Mouse (Mus musculus): ENCODE measurements around the gene Plpp6.

The Plpp6 gene

DNA sequence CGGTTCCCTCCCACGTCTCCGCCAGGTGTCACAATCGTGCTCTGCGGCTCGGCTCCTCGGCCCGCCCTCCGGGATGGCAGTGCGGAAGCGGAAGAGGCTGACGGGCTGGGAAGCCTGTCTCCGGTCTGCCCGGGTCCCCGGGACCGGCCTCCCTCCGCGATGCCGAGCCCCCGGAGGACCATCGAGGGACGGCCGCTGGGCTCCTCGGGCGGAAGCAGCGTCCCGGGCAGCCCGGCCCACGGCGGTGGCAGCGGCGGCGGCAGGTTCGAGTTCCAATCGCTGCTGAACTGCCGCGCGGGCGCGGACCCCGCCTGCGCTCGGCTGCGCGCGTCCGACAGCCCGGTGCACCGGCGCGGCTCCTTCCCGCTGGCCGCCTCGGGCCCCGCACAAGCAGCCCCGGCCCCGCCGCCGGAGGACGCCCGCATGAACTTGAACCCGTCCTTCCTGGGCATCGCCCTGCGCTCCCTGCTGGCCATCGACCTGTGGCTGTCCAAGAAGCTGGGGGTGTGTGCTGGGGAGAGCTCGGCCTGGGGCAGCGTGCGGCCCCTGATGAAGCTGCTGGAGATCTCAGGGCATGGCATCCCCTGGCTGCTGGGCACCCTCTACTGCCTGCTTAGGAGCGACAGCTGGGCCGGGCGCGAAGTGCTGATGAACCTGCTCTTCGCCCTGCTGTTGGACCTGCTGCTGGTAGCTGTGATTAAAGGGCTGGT is at the start of gene Plpp6:
Gene Plpp6 (plus strand): TSS at position 112 of the 710 bp plus-strand sequence.
- DNase-seq (ENCODE audit: low spot score): peak; percentile 69

DNA sequence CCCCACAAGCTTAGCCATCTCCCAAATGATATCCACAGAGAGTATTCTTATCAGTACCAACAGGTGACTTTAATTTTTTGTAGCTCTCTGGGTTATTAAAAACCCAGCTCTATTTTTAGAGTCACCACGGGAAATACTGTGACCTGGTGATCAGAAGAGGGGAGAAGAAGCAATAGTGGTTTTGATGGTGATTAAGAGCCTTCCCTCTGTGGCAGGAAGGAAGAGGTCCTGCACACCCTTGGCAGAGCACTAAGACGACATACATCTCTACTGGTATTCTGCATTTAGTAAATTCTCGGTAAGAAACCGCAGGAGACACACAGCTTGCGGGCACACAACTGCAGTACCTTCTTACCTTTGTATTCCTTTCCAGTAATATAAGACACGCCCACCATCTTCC is 49.2 kb upstream of the Plpp6 start:
- no peak for DNase-seq (ENCODE audit: low spot score)

DNA sequence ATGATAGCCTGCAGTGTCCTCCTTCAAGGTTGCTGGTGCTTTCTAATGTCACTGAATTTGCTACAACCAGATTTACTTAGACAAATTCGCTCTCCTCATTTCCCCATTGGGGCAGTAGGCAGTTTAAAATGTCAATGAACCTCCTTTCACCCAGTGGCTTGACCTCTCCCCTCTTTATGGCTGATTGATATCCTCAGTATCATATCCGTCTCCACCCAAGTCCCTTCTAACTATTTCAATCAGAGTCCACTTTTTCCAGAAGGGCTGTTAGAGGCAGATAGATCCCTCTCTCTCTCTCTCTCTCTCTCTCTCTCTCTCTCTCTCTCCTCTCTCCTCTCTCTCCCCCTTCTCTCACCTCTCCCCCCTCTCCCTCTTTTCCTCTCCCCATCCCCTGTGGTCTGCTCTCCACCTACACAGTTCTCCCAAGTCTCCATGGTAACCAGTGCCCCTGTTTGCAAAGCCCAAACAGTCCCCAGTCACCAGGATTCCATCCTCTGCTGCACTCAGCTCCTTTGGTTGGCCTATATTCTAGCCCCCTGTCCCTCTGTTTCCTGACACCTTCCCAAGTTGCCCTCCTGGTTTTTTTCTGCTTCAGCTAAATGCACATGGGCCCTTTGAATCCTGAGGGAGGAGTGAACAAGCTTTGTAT is 48.0 kb upstream of the Plpp6 start:
- DNase-seq (ENCODE audit: low spot score): no peak

DNA sequence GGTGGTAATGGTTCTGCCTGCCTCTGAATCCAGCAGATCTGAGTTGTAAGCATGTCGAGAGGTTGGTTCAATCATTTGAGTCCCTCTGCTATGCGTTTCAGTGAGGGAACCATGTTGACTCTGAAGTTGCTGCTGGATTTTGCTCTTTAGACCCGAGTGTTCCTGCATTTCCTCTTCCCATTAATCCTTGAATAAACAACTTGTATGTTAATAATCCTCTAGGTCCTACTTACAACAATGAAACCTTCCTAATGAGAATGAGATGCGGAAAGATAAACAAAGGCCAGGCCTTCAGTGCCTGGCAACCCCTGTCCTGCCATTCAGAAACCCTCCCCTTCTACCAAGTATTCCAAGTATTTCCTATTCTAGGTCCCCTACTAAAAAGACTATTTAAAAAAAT is 47.3 kb upstream of the Plpp6 start:
- DNase-seq (ENCODE audit: low spot score): no peak

DNA sequence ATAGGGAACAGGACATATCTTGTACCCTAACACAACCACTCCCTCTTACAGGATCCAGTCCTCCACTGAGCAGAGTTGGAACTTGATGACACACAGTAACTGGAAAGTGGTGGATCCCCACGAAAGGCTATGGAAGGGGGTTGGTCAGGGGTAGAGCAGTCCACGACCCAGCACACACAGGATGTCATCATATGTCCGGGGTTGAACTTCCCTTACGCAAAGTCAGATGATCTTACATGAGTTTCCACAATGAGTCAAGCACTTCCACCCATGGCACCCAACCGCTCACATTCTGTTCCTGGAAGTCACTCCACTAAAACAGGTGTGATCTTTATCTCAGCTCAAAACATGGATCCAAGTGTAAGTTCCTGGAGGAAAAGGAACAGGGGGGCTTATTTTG is 45.9 kb upstream of the Plpp6 start:
- no peak for DNase-seq (ENCODE audit: low spot score)

DNA sequence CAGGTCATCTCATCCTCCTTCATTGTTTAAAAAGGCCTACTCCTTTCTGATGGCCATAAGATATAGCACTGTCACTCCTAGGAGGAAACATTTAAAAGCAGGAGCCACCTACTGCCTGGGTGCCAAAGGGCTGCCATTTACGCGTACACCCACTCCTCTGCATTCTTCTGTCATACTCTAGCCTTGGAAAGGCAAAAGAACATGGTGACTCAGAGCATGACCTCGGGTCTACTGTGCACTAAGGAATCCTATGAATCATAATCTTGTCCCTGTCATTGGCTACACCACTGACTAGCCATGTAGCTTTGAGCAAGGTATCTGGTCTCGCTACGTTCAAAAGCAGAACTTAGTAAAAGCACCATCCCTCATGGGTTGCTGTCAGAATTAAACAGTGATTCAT is 37.4 kb upstream of the Plpp6 start:
- DNase-seq (ENCODE audit: low spot score): no peak

DNA sequence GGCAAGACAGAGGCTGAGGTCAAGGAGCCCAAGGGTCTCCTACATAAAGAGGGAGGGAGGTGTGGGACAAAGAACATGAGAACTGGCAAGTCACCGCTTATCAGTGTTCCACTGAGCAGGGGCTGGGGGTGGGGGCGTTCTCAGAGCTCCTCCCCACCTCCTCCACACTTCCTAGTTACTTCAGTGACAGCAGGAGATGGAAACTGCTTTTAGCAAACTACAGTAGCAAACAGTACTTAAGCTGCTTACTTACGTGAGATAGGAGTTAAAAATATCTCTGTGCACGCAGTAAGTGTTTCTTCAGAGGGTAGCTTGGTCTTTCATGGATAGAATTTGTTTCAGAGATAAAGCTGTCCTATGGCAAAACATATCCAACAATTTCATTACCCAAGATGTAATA is 36.4 kb upstream of the Plpp6 start:
- DNase-seq (ENCODE audit: low spot score): no peak

DNA sequence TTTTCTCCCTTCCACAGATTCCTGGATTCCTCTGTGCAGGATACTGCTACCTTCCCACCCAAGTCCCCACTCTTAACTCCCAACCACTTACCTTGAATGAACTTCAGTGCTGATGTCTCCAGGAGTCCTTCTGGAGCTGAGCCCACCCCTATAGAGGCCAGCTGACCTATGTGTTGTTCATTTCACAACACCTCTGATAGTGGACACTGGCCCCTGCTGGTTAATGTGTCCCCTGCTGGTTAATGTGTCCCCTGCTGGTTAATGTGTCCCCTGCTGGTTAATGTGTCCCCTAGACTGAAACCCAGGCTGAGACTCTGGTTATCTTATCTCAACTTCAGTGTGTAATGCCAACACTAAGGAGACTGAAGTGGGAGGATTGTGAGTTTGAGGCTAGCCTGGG is 34.7 kb upstream of the Plpp6 start:
- DNase-seq (ENCODE audit: low spot score): no peak

DNA sequence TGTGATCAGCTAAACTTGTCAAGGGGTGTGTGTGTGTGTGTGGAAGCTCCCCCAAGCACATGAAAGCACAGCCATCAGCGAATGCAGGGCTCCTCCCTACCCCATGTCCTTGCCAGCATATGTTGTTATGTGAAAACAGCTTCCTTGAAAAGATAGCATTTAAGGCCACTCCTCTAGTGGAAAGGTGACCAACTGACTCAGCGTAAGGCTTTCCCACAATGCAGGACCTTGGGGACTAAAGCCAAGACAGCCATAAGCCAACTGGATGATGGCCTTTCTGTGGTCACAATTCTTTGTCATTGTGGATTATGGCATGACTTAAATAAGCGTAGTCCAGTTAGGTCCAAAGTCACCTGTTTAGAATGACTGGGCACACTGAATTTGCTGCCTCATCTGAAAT is 28.9 kb upstream of the Plpp6 start:
- DNase-seq (ENCODE audit: low spot score): no peak

DNA sequence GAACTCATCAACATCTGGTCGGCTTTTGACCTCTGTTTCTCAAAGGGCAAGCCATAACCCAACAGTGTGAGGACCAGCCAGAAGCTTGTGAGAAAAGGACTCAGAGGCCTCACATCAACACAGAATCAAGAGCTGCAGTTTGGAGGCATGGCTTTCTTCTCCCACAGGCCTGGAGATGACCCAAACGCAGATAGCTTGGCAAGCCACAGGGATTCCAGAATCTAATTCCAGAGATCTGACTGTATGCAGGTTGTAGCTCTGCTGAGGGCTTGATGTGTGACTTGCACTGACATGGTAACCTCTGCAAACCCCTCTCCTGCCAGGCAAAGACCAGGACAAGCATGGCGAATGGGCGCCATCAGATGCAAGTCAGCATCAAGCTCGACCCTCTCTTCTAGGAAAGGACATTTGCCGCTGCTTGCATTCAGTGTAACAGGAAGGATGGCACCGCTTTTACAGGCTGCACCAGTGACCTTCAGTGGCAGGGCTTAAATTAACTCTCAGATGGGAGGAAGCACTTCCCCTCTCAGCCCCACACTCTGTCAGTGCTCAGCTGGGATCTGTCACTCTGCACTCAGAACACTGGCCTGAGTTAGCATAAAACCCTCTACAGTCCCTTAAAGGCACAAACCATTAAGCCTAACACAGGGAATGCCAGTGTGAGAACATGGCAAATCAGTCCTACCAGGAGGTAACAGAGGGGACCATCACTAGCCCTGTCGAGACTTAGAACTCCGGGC is 23.4 kb upstream of the Plpp6 start:
- DNase-seq (ENCODE audit: low spot score): no peak

DNA sequence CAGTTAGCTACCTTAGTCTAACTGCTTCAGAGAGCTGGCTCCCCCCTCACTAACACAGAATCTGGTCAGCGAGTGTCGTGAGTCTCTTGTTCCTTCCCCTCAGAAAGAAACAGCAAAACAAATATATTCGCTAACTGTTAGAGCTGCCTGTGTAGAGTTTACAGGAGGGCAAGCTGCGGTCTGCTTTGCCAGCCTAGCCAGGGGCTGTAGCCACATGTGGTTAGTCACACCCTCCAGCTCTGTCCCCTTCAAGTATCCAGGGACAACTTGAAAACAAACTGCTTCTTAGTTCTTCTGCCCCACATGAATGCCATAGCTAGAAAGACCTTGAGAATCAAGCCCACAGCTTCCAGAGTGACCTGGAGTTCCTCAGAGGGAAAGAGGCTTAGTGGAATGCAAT is 22.5 kb upstream of the Plpp6 start:
- no peak for DNase-seq (ENCODE audit: low spot score)

DNA sequence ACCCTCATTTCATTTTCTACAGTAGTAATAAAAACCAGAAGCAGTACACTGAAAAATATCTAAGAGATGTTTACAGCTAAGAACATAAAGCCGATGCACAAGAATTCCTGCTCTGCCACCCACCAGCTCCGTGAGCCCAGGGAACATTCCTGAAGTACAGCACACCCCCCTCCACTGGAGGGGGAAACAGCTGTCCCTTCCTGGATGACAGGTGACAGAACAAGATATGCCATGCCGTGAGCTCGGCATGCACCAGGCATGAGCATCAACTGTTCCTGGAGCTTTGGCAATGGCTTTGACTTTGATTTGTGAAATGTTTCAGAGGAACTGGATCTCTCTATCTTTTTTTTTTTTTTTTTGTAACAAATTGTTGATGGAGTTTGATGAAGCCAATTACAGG is 17.0 kb upstream of the Plpp6 start:
- no peak for DNase-seq (ENCODE audit: low spot score)

DNA sequence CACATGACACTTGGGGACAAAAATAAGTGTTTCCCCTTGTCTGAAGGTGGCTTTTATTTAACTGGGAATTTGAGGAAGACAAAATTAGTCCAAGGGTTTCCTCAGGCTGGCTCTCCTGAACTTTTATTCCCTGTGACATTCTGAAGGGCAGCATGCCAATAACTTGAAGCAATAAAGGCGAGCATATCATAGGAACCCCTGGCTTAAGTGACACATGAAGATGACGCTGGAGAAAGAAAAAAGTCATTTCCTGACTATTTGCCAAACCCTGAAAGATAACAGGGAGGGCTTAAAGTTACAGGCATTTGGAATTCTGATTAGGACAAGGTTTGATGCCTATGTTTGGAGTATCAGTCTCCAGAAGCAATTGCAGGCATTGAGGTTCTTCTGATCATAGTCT is 16.4 kb upstream of the Plpp6 start:
- no peak for DNase-seq (ENCODE audit: low spot score)

DNA sequence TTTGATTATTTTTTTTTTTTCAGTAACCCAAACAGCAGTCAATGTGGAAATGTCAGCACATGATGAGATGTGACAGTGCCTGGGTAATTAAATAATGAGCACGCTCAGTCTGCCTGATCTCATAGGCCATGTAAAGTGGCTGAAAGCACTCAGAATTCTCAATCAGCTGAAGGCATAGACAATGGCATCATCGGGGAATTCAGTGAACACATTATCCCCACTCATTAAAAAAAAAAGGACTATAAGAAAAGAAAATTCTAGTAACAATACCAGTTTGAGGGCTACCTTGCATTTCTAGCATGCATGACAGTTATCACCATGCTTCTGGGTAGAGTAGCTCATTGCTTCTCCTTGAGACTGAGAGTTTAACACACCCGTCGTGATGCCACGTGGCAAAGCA is 12.5 kb upstream of the Plpp6 start:
- no peak for DNase-seq (ENCODE audit: low spot score)

DNA sequence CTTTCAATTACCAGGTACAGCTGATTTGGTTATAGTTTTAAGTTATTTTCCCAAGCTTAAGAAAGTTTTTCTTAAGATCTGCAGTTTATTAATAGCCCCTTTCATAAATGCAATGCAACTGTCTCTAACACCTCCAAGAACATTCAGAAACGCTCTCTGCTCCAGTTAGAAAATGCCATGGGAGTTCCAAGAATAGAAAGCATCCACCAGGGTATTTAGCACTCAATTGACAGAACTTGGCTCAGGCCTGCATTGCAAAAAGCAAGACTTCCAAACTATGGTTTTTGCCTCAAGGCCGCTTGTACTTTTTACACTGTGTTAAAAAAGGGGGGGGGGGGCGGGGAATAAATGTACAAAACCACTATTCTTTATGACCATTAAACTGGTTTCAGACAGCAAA is 640 bp upstream of the Plpp6 start:
- DNase-seq (ENCODE audit: low spot score): no peak

DNA sequence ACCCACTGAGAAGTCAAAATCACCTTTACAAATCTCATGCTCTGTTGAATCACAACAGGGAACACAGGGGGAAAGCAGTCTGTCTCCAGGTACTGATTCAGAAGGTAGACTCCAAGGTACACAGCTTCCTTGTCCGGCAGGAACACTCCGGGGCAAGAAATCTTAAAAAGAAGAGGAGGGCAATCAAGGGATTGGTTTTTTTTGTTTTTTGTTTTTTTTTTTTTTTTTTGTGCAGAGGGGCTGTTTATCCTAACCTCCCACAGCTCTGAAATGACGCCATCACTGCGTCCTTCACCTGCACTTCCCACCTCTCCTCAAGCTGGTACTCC is 276 bp upstream of the Plpp6 start:
- DNase-seq (ENCODE audit: low spot score): no peak

DNA sequence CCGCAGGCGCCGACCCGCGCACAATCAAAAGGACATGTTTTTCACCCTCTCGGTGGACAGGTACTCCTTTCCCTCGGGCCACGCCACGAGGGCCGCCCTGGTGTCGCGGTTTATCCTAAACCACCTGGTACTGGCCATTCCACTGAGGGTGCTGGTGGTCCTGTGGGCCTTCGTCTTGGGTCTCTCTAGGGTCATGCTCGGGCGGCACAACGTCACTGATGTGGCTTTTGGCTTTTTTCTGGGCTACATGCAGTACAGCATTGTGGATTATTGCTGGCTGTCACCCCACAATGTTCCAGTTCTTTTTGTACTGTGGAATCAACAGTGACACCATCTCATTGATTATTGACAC is 775 bp downstream of the Plpp6 start:
- DNase-seq (ENCODE audit: low spot score): no peak

DNA sequence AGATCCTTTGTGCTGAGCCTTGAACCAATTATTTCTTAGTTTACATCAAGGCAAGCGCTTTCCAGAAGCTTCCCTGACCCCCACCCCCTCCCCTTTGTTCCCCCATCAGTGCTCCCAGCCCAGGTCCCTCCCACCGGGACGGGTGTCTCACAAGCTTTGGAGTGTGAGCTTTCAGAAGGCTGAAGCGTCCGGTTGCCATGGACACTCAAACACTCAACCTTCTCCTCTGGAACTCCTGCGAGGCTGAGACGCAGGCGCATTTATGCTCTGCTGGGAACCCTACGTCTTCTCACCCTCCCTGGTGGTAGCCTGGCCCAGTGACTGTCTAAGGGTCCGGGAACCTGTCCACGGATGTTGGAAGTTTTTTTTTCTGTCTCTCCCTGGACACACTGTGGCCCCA is 3.9 kb downstream of the Plpp6 start, which contains the start of gene 4430402I18Rik:
Gene 4430402I18Rik (minus strand): TSS at position 149 of the 400 bp plus-strand sequence.
- no peak for DNase-seq (ENCODE audit: low spot score)

DNA sequence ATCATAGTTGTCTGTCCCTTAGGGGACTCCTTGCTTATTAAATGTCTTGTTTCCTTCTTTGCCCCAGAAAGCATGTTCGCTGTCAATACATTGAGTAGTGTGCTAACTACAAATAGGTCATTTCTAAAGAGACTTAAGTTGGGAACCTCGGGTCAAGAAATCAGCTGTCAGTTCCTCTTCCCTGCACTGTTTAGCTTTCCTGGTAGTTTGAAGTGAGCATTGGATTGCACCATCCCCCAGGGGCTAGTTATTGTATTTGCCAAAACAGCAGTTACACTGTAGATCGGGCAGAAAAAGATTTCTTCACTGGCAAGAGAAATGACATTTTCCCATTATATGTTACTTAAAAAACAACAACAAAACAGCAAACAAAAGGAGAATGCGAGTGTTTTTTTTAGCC is 4.4 kb downstream of the Plpp6 start:
- no peak for DNase-seq (ENCODE audit: low spot score)

DNA sequence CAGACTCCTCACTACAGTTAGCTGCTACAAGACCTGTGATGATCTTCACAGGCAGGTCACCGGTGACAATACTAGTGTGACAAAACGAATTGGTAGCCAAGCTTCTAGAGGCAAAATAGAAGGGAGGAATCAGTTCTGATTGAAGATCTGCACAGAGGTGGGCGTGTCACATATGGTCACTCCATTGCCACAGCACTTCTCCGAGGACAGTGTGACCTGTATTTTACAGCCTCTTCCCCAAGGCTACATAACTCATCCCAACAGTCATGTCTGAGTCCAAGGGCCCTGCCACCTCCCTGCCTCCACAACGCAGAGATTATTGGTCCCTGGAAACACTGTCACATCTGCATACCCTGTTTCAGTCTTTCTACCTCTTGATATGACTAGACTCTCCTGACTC is 5.5 kb downstream of the Plpp6 start:
- no peak for DNase-seq (ENCODE audit: low spot score)

DNA sequence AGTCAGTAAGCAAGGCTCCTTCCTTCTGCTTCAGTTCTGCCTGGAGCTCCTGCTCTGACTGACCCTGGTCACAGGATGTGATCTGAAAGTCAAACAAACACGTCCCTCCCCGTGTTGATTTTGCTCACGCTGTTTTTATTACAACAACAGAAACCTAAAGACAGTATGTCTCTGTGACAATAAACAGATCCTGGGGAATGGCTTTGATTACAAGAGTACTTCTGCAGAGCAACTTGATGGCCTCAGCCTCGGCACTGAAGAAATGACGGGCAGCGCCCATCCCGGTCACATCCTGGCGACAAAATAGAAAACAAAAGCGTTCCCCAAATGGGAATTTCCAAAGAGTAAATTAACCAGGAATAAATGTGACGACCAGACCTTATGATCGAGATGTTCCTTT is 6.5 kb downstream of the Plpp6 start:
- no peak for DNase-seq (ENCODE audit: low spot score)

DNA sequence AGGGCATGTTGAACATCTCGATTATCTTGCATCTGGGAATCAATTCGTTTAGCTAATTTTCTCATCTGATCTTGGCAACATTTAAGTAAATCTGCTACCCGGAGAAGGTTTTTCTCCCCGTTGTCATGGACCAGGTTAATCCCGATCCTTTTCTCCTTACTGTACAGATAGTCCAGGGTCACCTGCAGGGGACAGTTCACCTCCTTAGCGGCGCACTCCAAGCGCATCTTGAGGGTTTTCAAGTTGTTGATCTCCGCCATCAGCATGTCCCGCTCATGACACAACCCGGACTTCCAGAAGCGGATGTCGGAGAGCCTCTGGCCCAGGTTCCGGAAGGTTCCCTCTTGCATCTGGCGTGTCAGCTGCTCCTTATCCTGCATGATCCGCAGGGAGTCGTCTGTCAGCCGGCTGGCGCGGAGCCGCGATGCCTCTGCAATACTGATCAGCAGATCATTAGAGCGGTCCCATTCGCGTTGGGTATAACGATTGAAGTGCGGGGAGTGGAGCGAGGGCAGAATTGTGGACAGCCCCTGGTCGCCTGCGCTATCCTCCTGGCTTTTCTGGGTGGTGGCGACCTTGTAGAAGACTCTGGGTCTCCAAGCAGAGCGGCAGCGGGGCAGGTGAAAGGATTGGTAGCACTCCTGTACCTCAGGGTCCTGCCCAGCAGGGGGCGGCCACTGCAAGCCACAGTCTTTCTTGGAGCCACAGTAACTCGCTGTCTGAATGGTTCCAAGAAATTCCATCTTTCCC is 11.3 kb downstream of the Plpp6 start:
- DNase-seq (ENCODE audit: low spot score): peak; percentile 73

DNA sequence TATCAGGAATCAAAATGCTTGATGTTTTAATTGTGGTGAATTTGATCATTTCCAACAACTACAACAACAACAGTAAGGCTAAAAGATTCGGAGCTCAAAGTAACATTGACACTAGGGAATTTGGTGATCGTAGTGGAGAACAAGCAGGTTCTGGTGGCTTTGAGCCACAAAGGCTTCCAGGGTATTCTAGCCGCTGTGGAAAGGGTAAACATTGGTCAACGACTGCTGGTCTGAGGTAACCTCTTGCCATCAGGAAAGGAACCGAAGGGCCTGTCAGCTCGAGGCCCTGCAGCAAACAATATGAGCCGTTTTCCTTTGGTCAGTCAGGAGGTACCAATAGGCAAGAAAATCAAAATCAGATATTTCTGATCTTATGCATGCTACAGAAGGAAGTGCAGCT is 18.9 kb downstream of the Plpp6 start:
- DNase-seq (ENCODE audit: low spot score): no peak

Measured in ovary, postnatal 14 days (tissue).